Mouse (Mus musculus): Measurements from ENCODE around the gene Gm8279.
"Not testable (repeated sequence)": the region's sequence is repeated elsewhere in the genome, so short reads cannot be mapped to it uniquely, and the experiment has no call there.

Gene Gm8279

DNA sequence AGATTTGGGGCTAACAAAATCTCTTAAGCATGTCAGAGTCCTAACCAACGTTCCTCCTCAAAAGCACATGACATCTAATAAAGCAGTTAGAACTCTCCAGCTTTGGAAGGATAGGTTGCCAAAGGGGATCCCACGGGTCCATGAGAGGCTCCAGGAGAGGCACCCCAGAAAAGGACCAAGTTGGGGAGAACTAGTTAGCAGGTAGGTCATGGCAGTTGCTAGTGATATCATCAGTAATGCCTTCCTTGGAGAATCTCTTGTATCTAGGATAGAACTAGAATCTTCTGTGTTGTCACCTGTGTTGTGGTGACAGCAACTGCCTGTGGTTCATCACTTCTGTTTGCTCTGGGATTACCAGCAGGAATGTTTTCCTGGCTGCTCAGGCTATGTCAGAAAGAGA, at the start of gene Gm8279:
TSS of gene Gm8279 (plus strand) at position 301 of the 400 bp plus-strand sequence.
- DNase-seq = not testable (repeated sequence)

DNA sequence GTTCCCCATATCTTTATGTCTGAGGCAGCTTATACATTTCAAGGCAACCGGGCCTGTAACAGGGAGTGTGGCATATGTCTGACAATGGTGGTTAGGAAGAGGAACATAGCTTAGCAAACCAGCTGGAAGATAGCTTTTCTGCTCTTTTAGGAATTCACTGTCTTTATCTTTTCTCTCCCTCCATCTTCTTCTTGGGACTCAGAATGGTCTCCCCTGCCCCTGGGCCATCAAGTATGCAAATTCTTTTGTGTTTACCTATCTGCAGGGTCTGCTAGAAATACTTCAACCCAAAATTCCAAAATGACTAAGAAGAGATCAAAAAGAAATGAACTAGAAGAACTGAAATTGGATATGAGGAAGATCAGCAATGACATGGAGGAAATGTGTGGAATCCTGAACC, 32.9 kb downstream of the Gm8279 start, which contains the start of gene Gm3317:
TSS of gene Gm3317 (plus strand) at position 301 of the 400 bp plus-strand sequence.
- not testable (repeated sequence) for DNase-seq

DNA sequence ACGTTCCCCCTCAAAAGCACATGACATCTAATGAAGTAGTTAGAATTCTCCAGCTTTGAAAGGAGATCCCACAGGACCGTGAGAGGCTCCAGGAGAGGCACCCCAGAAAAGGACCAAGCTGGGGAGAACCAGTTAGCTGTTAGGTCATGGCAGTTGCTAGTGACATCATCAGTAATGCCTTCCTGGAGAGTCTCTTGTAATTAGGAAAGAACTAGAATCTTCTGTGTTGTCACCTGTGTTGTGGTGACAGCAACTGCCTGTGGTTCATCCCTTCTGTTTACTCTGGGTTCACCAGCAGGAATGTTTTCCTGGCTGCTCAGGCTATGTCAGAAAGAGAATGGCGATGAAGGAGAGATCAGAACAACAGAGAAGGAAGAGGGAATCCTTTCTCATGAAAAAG, 54.2 kb downstream of the Gm8279 start, which contains the start of gene Gm8271:
TSS of gene Gm8271 (plus strand) at position 301 of the 400 bp plus-strand sequence.
- not testable (repeated sequence) for DNase-seq

All from thymus, postnatal 36 days (tissue).